Mouse (Mus musculus) MN1 (cell line): Measurements from ENCODE around the gene 2700049A03Rik.

Experiments
- DNase-seq: peaks from one replicate; pipeline ENCODE4 v3.0.0-alpha.2; 2016; ENCODE audit warnings: low spot score

2700049A03Rik gene

GRCm38 (mm10) chr12:71269367-71269766 is 132.7 kb downstream of the 2700049A03Rik start:
- DNase-seq, result no peak

- DNase-seq, result no peak
Measured at GRCm38 (mm10) chr12:71271131-71271530, 134.5 kb downstream of the 2700049A03Rik start.

- DNase-seq, result no peak
Measured at GRCm38 (mm10) chr12:71274519-71275237, 138.0 kb downstream of the 2700049A03Rik start.

- no peak for DNase-seq
Measured at GRCm38 (mm10) chr12:71275906-71276595, 139.4 kb downstream of the 2700049A03Rik start.

GRCm38 (mm10) chr12:71279521-71280262 is 143.0 kb downstream of the 2700049A03Rik start:
- no peak for DNase-seq

- DNase-seq, result no peak
Measured at GRCm38 (mm10) chr12:71281201-71281768, 144.6 kb downstream of the 2700049A03Rik start.

GRCm38 (mm10) chr12:71285399-71285798 is 148.8 kb downstream of the 2700049A03Rik start:
- no peak for DNase-seq

- no peak for DNase-seq
Measured at GRCm38 (mm10) chr12:71290460-71290859, 153.8 kb downstream of the 2700049A03Rik start.
